Mouse (Mus musculus) MEL (cell line): Measurements from ENCODE around the gene Ovol1. TPM values are rescaled to one million over a fixed set of nuclear protein-coding genes. Genes with fewer than 3 reads are reported as not detected.
A peak's percentile ranks its signal among the peaks of the same experiment; 100 is the strongest.

Experiments
- DNase-seq: peaks from one replicate; pipeline ENCODE4 v3.0.0; 2011; ENCODE audit warnings: low read depth, low spot score
- H3K27ac ChIP-seq: 2 replicates; pipeline ENCODE4 v1.5.1; 2012; ENCODE audit warnings: low read depth, mild to moderate bottlenecking, control low read depth, low read length, moderate library complexity; ENCODE audit not compliant: control insufficient read depth
- H3K27me3 ChIP-seq, 2 experiments: fragments of 150-350 bp in 1 of 2; sonication (generic) in 1 of 2; 2 replicates each; pipeline ENCODE4 v1.6.1; 2012; ENCODE audit warnings: low read length in 2 of 2, mild to moderate bottlenecking in 2 of 2, improper control_type of control experiment in 1 of 2, moderate library complexity in 1 of 2; ENCODE audit not compliant: insufficient read depth in 2 of 2, control insufficient read depth in 1 of 2
- H3K36me3 ChIP-seq, 2 experiments: 2 replicates each; pipeline ENCODE4 v1.6.1; 2012 to 2014; ENCODE audit warnings: low read length in 2 of 2, improper control_type of control experiment in 1 of 2, inconsistent platforms in 1 of 2, mild to moderate bottlenecking in 1 of 2; ENCODE audit not compliant: insufficient read depth in 2 of 2, control insufficient read depth in 1 of 2
- H3K4me1 ChIP-seq, 2 experiments: fragments of 150-350 bp in 1 of 2; sonication (generic) in 1 of 2; 2 replicates each; pipeline ENCODE4 v1.6.1; 2012; ENCODE audit warnings: low read length in 2 of 2, improper control_type of control experiment in 1 of 2, mild to moderate bottlenecking in 1 of 2; ENCODE audit not compliant: insufficient read depth in 2 of 2, control insufficient read depth in 1 of 2
- H3K4me3 ChIP-seq, 2 experiments: fragments of 150-350 bp in 1 of 2; sonication (generic) in 1 of 2; 2 replicates each; pipeline ENCODE4 v1.5.1; 2012; ENCODE audit warnings: low read depth in 2 of 2, low read length in 2 of 2, mild to moderate bottlenecking in 2 of 2, moderate library complexity in 2 of 2, control low read depth in 1 of 2, improper control_type of control experiment in 1 of 2; ENCODE audit not compliant: control insufficient read depth in 1 of 2, insufficient read depth in 1 of 2
- H3K79me2 ChIP-seq: 2 replicates; pipeline ENCODE4 v1.6.1; 2012; ENCODE audit warnings: mild to moderate bottlenecking, low read length, moderate library complexity; ENCODE audit not compliant: control insufficient read depth, poor library complexity, insufficient read depth
- H3K9ac ChIP-seq: 2 replicates; pipeline ENCODE4 v1.6.1; 2012; ENCODE audit warnings: low read depth, mild to moderate bottlenecking, control low read depth, low read length, moderate library complexity; ENCODE audit not compliant: control insufficient read depth, poor library complexity, severe bottlenecking
- H3K9me3 ChIP-seq: fragments of 150-350 bp; sonication (generic); replicated peaks from 2 replicates; pipeline ENCODE4 v1.6.1; 2012; ENCODE audit warnings: mild to moderate bottlenecking, low read length, improper control_type of control experiment, moderate library complexity; ENCODE audit not compliant: insufficient read depth
- BHLHE40 ChIP-seq: IDR thresholded peaks from 2 replicates; pipeline ENCODE4 v1.6.1; 2012; ENCODE audit warnings: low read depth, mild to moderate bottlenecking, inconsistent platforms, low read length, improper control_type of control experiment, borderline replicate concordance
- EP300 ChIP-seq, 2 experiments: IDR thresholded peaks; 2 replicates each; pipeline ENCODE4 v1.6.1; 2011; ENCODE audit warnings: improper control_type of control experiment in 2 of 2, low read length in 2 of 2, low read depth in 1 of 2, mild to moderate bottlenecking in 1 of 2
- GABPA ChIP-seq: IDR thresholded peaks from 2 replicates; pipeline ENCODE4 v1.6.1; 2012; ENCODE audit warnings: low read depth, mild to moderate bottlenecking, inconsistent platforms, low read length, improper control_type of control experiment, moderate library complexity
- GATA1 ChIP-seq: IDR thresholded peaks from 2 replicates; pipeline ENCODE4 v1.6.1; 2011; ENCODE audit warnings: low read depth, low read length, improper control_type of control experiment
- HCFC1 ChIP-seq: IDR thresholded peaks from 2 replicates; pipeline ENCODE4 v1.6.1; 2012; ENCODE audit warnings: low read depth, mild to moderate bottlenecking, inconsistent platforms, low read length, improper control_type of control experiment, moderate library complexity
- KAT2A ChIP-seq: conservative IDR thresholded peaks from 2 replicates; pipeline ENCODE4 v1.6.1; 2012; ENCODE audit warnings: low read depth, low read length, improper control_type of control experiment, inconsistent platforms
- MAX ChIP-seq: IDR thresholded peaks from 2 replicates; pipeline ENCODE4 v1.6.1; 2011; ENCODE audit warnings: low read length, improper control_type of control experiment
- MXI1 ChIP-seq: IDR thresholded peaks from 2 replicates; pipeline ENCODE4 v1.6.1; 2011; ENCODE audit warnings: mild to moderate bottlenecking, low read depth, low read length, improper control_type of control experiment
- MYC ChIP-seq: IDR thresholded peaks from 2 replicates; pipeline ENCODE4 v1.6.1; 2011; ENCODE audit warnings: low read depth, mild to moderate bottlenecking, low read length, improper control_type of control experiment, moderate library complexity
- NELFE ChIP-seq: IDR thresholded peaks from 2 replicates; pipeline ENCODE4 v1.6.1; 2011; ENCODE audit warnings: low read depth, low read length, improper control_type of control experiment
- POLR2A ChIP-seq, 2 experiments: IDR thresholded peaks; 2 replicates each; pipeline ENCODE4 v1.6.1; 2011 to 2012; ENCODE audit warnings: low read length in 2 of 2, mild to moderate bottlenecking in 2 of 2, control low read depth in 1 of 2, improper control_type of control experiment in 1 of 2, low read depth in 1 of 2, moderate library complexity in 1 of 2; ENCODE audit not compliant: control insufficient read depth in 1 of 2, insufficient read depth in 1 of 2, poor library complexity in 1 of 2
- RCOR1 ChIP-seq: IDR thresholded peaks from 2 replicates; pipeline ENCODE4 v1.6.1; 2012; ENCODE audit warnings: low read depth, mild to moderate bottlenecking, inconsistent platforms, low read length, improper control_type of control experiment
- SIN3A ChIP-seq: IDR thresholded peaks from 2 replicates; pipeline ENCODE4 v1.6.1; 2012; ENCODE audit warnings: low read length, improper control_type of control experiment, inconsistent platforms
- SMC3 ChIP-seq: IDR thresholded peaks from 2 replicates; pipeline ENCODE4 v1.6.1; 2011; ENCODE audit warnings: low read depth, low read length, improper control_type of control experiment
- TAL1 ChIP-seq: IDR thresholded peaks from 2 replicates; pipeline ENCODE4 v1.6.1; 2012; ENCODE audit warnings: mild to moderate bottlenecking, inconsistent platforms, low read length, moderate library complexity, mixed read lengths
- TBP ChIP-seq: IDR thresholded peaks from 2 replicates; pipeline ENCODE4 v1.8.0; 2011; ENCODE audit warnings: low read depth, low read length, improper control_type of control experiment
- UBTF ChIP-seq: IDR thresholded peaks from 2 replicates; pipeline ENCODE4 v1.6.1; 2012; ENCODE audit warnings: low read depth, mild to moderate bottlenecking, inconsistent platforms, low read length, improper control_type of control experiment, moderate library complexity, borderline replicate concordance; ENCODE audit not compliant: insufficient read depth
- ZC3H11A ChIP-seq: IDR thresholded peaks from 2 replicates; pipeline ENCODE4 v1.6.1; 2012; ENCODE audit warnings: low read depth, mild to moderate bottlenecking, inconsistent platforms, low read length, improper control_type of control experiment
- ZNF384 ChIP-seq: IDR thresholded peaks from 2 replicates; pipeline ENCODE4 v1.6.1; 2012; ENCODE audit warnings: low read depth, mild to moderate bottlenecking, inconsistent platforms, low read length, improper control_type of control experiment
- polyA plus RNA-seq, 2 experiments: library from polyadenylated mRNA; stranded (reverse) in 1 of 2; unstranded in 1 of 2; fragments of >175 nt in 1 of 2; fragments of >200 nt in 1 of 2; gene quantifications; 2 replicates each; pipeline versions ENCODE4 v1.2.1 to v1.2.4; 2012; ENCODE audit warnings: low replicate concordance in 2 of 2, low read depth in 1 of 2; ENCODE audit not compliant: insufficient read length in 2 of 2, insufficient read depth in 1 of 2, missing spikeins in 1 of 2
- total RNA-seq: library from RNA; depleted of rRNA; stranded (reverse); fragments of 300-350 nt; gene quantifications from 2 replicates; pipeline ENCODE4 v1.2.3, GENCODE M21; 2012

Gene Ovol1
- total and polyA plus RNA-seq, 3 experiments, result 0.06 TPM; not detected in 2

DNA sequence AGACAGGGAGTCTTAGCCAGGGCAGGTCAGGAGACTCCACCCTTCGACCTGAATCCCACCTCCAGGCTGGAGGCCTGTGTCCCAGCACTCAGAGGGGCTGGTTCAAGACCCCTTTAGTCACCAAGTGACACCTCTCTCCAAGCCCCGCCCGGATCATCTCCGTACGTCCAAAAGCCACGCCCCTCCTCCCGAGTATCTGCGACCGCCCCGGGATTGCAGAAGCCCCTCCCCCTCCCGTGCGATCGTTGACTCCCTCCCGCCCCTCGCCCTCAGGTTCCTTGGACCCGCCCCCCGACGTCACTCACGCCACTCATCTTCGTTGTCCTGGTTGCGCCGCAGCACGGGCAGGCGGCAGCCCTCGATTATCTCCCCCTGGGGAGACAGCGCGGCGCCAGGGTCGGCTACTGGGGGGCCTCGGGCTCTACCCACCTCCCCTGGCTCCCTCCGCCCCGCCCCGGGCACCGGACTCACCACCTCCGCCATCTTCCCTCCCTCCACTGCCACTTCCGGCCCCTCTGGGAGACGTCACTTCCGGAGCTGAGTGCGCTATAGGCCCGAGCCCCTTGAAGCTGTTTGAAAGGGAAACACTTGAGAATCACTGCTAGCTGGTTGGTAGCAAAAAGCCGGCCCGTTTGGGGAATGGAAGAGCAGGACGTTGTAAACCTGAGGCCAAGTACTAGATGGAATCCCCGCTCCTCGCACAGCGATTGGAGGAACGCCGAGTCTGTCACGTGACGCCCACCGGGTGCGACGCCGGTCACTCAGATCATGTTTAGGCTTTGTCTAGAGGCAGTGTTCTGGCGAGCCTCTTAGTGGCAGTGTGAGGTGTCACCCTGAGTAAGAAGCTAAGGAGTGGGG is 49.3 kb upstream of the Ovol1 start, which contains the start of gene Kat5 (continued):
- no peak for TF ChIP-seq GABPA
- peak; percentile 70 for TF ChIP-seq BHLHE40
- TF ChIP-seq HCFC1, result peak; percentile 91
- peak; percentile 90 for TF ChIP-seq MAX
- peak; percentile 93 for TF ChIP-seq MXI1
- no peak for TF ChIP-seq ZNF384
- TF ChIP-seq TAL1, result no peak
- no peak for TF ChIP-seq ZC3H11A
- peak; percentile 60 for TF ChIP-seq TBP
- TF ChIP-seq EP300 (IDR thresholded peaks at IDR 0.05; ENCODE audit: low read depth in 1 of 2, low read length in 2 of 2), result no peak; a peak in 1 of 4 replicates
- no peak for TF ChIP-seq SMC3
- no peak for TF ChIP-seq UBTF
- TF ChIP-seq MYC, result peak; percentile 36; the same call in 1 of the 2 replicates
- 0 out of 2 replicates have a peak, but pooled peaks have one; percentile 16 for TF ChIP-seq RCOR1

DNA sequence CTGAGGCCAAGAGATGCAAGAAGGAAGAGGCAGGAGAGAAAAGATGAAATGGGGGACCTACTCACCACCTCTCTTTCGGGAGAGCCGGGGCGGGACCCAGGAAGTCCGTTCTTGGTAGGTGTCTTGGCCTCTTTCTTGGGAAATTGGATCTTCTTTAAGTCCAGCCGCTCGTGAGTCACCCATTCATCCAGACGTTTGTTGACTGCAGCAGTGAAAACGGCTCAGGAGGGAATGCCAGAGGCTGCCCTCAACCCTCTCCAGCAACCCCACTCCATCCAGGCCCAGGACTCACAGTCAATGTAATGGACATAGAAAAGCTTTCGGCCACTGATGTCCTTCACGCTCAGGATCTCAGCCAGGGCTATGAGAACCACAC is 48.7 kb upstream of the Ovol1 start:
- H3K27ac ChIP-seq, result no peak overlapping the region; the same call in 1 of the 2 replicates
- H3K4me3 ChIP-seq, result peak overlapping the region; percentile 89 to 93

DNA sequence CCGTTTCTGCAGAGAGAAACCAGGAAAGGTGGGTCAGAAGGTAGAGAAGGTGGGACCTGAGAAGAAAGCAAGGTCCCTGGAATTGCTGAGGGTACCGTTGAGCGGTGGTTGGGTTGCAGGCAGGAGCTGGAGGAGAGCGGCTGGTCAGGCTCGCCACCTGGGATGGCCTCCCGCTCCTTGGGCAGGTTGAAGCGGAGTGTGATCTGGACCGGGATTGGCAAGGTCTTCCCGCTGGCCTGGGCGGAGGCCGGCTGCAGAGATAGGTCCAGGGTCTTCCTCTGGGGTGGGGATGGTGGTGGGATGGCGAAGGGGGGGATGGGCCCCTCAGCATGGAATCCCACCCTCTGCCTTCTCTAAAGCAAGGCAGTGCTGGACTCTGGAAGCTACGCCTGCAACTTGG is 48.3 kb upstream of the Ovol1 start:
- DNase-seq, result no peak
- no peak overlapping the region for H3K9ac ChIP-seq
- TF ChIP-seq NELFE (no peak), POLR2A (IDR thresholded peaks at IDR 0.05; ENCODE audit: control insufficient read depth in 1 of 2, insufficient read depth in 1 of 2, low read depth in 1 of 2, low read length in 2 of 2, poor library complexity in 1 of 2) (peak in 1 of 2 experiments; percentile 0; a peak in 1 of 4 replicates)
- no peaks in the 10 kb centered on the region for H3K9me3 ChIP-seq
- peaks cover 0 to 30% of the 10 kb centered on the region in 2 experiments; a peak in 2 of 4 replicates for H3K36me3 ChIP-seq
- H3K27ac ChIP-seq, result no peak overlapping the region
- no peaks in the 10 kb centered on the region for H3K27me3 ChIP-seq
- H3K4me3 ChIP-seq, result no peak overlapping the region
- H3K4me1 ChIP-seq, result peaks cover 9 to 30% of the 10 kb centered on the region in 2 experiments
- H3K79me2 ChIP-seq, result peaks cover 7% of the 10 kb centered on the region

More for the DNA sequence above, 48.7 kb upstream of the Ovol1 start:
- H3K36me3 ChIP-seq, result peaks cover 0 to 34% of the 10 kb centered on the region in 2 experiments; a peak in 2 of 4 replicates
- TF ChIP-seq ZC3H11A (no peak), SIN3A (no peak), GABPA (no peak), ZNF384 (no peak), GATA1 (no peak), KAT2A (no peak)
- H3K9me3 ChIP-seq, result no peaks in the 10 kb centered on the region
- H3K79me2 ChIP-seq, result peaks cover 7% of the 10 kb centered on the region
- H3K4me1 ChIP-seq, result peaks cover 11 to 33% of the 10 kb centered on the region in 2 experiments
- H3K27me3 ChIP-seq, result no peaks in the 10 kb centered on the region
- DNase-seq, result no peak
- peak overlapping the region; percentile 54 for H3K9ac ChIP-seq
